Mouse (Mus musculus) erythroblast, embryonic 14.5 days (primary cell): ENCODE results near the gene Tpd52l1. TPM values are rescaled to one million over a fixed set of nuclear protein-coding genes. Genes with fewer than 3 reads are reported as not detected.

Source experiments
- H3K27me3 ChIP-seq: 2 replicates; pipeline ENCODE4 v1.6.1; 2012; ENCODE audit warnings: inconsistent platforms; ENCODE audit not compliant: control insufficient read depth
- H3K36me3 ChIP-seq: 2 replicates; pipeline ENCODE4 v1.6.1; 2012; ENCODE audit warnings: mild to moderate bottlenecking, inconsistent platforms; ENCODE audit not compliant: control insufficient read depth
- H3K4me1 ChIP-seq: 2 replicates; pipeline ENCODE4 v1.6.1; 2012; ENCODE audit warnings: inconsistent platforms; ENCODE audit not compliant: control insufficient read depth
- H3K4me3 ChIP-seq: replicated peaks from 2 replicates; pipeline ENCODE3; 2012; ENCODE audit warnings: moderate library complexity, mild to moderate bottlenecking, inconsistent platforms
- H3K9me3 ChIP-seq: 2 replicates; pipeline ENCODE4 v1.6.1; 2012; ENCODE audit warnings: low read length, inconsistent platforms, mixed read lengths; ENCODE audit not compliant: control insufficient read depth
- GATA1 ChIP-seq: IDR thresholded peaks from 2 replicates; pipeline ENCODE4 v1.6.1; 2012; ENCODE audit warnings: low read length, inconsistent platforms, mixed read lengths
- TAL1 ChIP-seq: IDR thresholded peaks from 3 replicates; pipeline ENCODE4 v1.6.1; 2012; ENCODE audit warnings: low read length, inconsistent platforms, mixed read lengths
- polyA plus RNA-seq: library from polyadenylated mRNA; stranded (reverse); fragments of >175 nt; gene quantifications from 2 replicates; pipeline ENCODE4 v1.2.3, GENCODE M21; 2012

Tpd52l1 gene
- polyA plus RNA-seq, 1 experiment = not detected

- Histone ChIP-seq H3K9me3 (no peaks in the 10 kb centered on the region), H3K36me3 (peaks cover under 1% of the 10 kb centered on the region; the same call in 1 of the 2 replicates), H3K27me3 (no peaks in the 10 kb centered on the region), H3K4me1 (peaks cover 21% of the 10 kb centered on the region), H3K4me3 (peak within 1 kb of the TSS; percentile 72)
- TF ChIP-seq TAL1 = no peak
- no peak for TF ChIP-seq GATA1
Measured at GRCm38 (mm10) chr10:31312865-31313848, 132.6 kb downstream of the Tpd52l1 start, which contains the start of gene Hddc2. Gene Hddc2 (plus strand): TSS chr10:31313383.

GRCm38 (mm10) chr10:31307024-31307598 lies 138.6 kb downstream of the Tpd52l1 start:
- Histone ChIP-seq H3K4me3 (no peak overlapping the region), H3K4me1 (peaks cover 9% of the 10 kb centered on the region), H3K9me3 (no peaks in the 10 kb centered on the region), H3K36me3 (no peaks in the 10 kb centered on the region), H3K27me3 (no peaks in the 10 kb centered on the region)
- TF ChIP-seq GATA1 = no peak
- TF ChIP-seq TAL1 = no peak

GRCm38 (mm10) chr10:31303446-31303845 lies 142.3 kb downstream of the Tpd52l1 start:
- H3K4me1 ChIP-seq = peaks cover 6% of the 10 kb centered on the region
- no peak for TF ChIP-seq TAL1
- no peak for TF ChIP-seq GATA1
- no peak overlapping the region for H3K4me3 ChIP-seq
- no peaks in the 10 kb centered on the region for H3K27me3 ChIP-seq
- no peaks in the 10 kb centered on the region for H3K36me3 ChIP-seq
- no peaks in the 10 kb centered on the region for H3K9me3 ChIP-seq

GRCm38 (mm10) chr10:31300292-31300691 lies 145.5 kb downstream of the Tpd52l1 start:
- Histone ChIP-seq H3K9me3 (no peaks in the 10 kb centered on the region), H3K36me3 (no peaks in the 10 kb centered on the region), H3K4me1 (no peaks in the 10 kb centered on the region), H3K27me3 (no peaks in the 10 kb centered on the region), H3K4me3 (no peak overlapping the region)
- no peak for TF ChIP-seq GATA1
- TF ChIP-seq TAL1 = no peak

- Histone ChIP-seq H3K36me3 (no peaks in the 10 kb centered on the region), H3K4me3 (no peak overlapping the region), H3K9me3 (no peaks in the 10 kb centered on the region), H3K4me1 (no peaks in the 10 kb centered on the region), H3K27me3 (no peaks in the 10 kb centered on the region)
- TF ChIP-seq TAL1 (no peak), GATA1 (no peak)
Measured at GRCm38 (mm10) chr10:31298921-31299574, 146.7 kb downstream of the Tpd52l1 start.

- Histone ChIP-seq H3K27me3 (no peaks in the 10 kb centered on the region), H3K36me3 (no peaks in the 10 kb centered on the region), H3K4me1 (no peaks in the 10 kb centered on the region), H3K4me3 (no peak overlapping the region), H3K9me3 (no peaks in the 10 kb centered on the region)
- no peak for TF ChIP-seq TAL1
- no peak for TF ChIP-seq GATA1
Measured at GRCm38 (mm10) chr10:31298263-31298662, 147.5 kb downstream of the Tpd52l1 start.

GRCm38 (mm10) chr10:31297106-31297505 lies 148.7 kb downstream of the Tpd52l1 start:
- no peaks in the 10 kb centered on the region for H3K4me1 ChIP-seq
- TF ChIP-seq TAL1 (no peak), GATA1 (no peak)
- no peaks in the 10 kb centered on the region for H3K27me3 ChIP-seq
- H3K4me3 ChIP-seq = no peak overlapping the region
- H3K36me3 ChIP-seq = no peaks in the 10 kb centered on the region
- H3K9me3 ChIP-seq = no peaks in the 10 kb centered on the region

GRCm38 (mm10) chr10:31296458-31296857 lies 149.3 kb downstream of the Tpd52l1 start:
- H3K4me3 ChIP-seq = no peak overlapping the region
- no peaks in the 10 kb centered on the region for H3K27me3 ChIP-seq
- H3K9me3 ChIP-seq = no peaks in the 10 kb centered on the region
- no peaks in the 10 kb centered on the region for H3K36me3 ChIP-seq
- H3K4me1 ChIP-seq = no peaks in the 10 kb centered on the region
- TF ChIP-seq GATA1 (no peak), TAL1 (no peak)

- no peak overlapping the region for H3K4me3 ChIP-seq
- H3K36me3 ChIP-seq = no peaks in the 10 kb centered on the region
- H3K9me3 ChIP-seq = no peaks in the 10 kb centered on the region
- no peaks in the 10 kb centered on the region for H3K27me3 ChIP-seq
- TF ChIP-seq TAL1 = no peak
- no peak for TF ChIP-seq GATA1
- H3K4me1 ChIP-seq = no peaks in the 10 kb centered on the region
Measured at GRCm38 (mm10) chr10:31295705-31296104, 150.1 kb downstream of the Tpd52l1 start.
